Mouse (Mus musculus) neural tube, embryonic 13.5 days (tissue): ENCODE data around the gene Cpeb3. TPM values are rescaled to one million over a fixed set of nuclear protein-coding genes. Genes with fewer than 3 reads are reported as not detected.

Experiments used
- ATAC-seq: fragments of 200-750 bp; cut with Nextera tagmentation; 2 replicates; pipeline ENCODE4 v1.8.0; 2017; ENCODE audit warnings: low read depth, mild to moderate bottlenecking, moderate TSS enrichment, moderate library complexity
- H3K27ac ChIP-seq: fragments of 300-500 bp; sonication (generic); replicated peaks from 2 replicates; pipeline ENCODE4 v1.5.1; 2015; ENCODE audit warnings: moderate library complexity, mild to moderate bottlenecking, inconsistent platforms
- H3K27me3 ChIP-seq: fragments of 300-500 bp; sonication (generic); 2 replicates; pipeline ENCODE4 v1.6.1; 2015; ENCODE audit warnings: mild to moderate bottlenecking, inconsistent platforms
- H3K36me3 ChIP-seq: fragments of 300-500 bp; sonication (generic); 2 replicates; pipeline ENCODE4 v1.6.1; 2015; ENCODE audit warnings: mild to moderate bottlenecking, inconsistent platforms
- H3K4me1 ChIP-seq: fragments of 300-500 bp; sonication (generic); replicated peaks from 2 replicates; pipeline ENCODE4 v1.6.1; 2015; ENCODE audit warnings: inconsistent platforms
- H3K4me2 ChIP-seq: fragments of 300-500 bp; sonication (generic); 2 replicates; pipeline ENCODE4 v1.6.1; 2015; ENCODE audit warnings: inconsistent platforms, mild to moderate bottlenecking, moderate library complexity
- H3K4me3 ChIP-seq: fragments of 300-500 bp; sonication (generic); 2 replicates; pipeline ENCODE4 v1.5.1; 2015; ENCODE audit warnings: mild to moderate bottlenecking, inconsistent platforms
- H3K9ac ChIP-seq: fragments of 300-500 bp; sonication (generic); 2 replicates; pipeline ENCODE4 v1.6.1; 2015; ENCODE audit warnings: moderate library complexity, mild to moderate bottlenecking, inconsistent platforms
- H3K9me3 ChIP-seq: fragments of 300-500 bp; sonication (generic); 2 replicates; pipeline ENCODE4 v1.6.1; 2016; ENCODE audit warnings: inconsistent platforms
- WGBS: fragments of 180-500 bp; shearing (Covaris S2); methylation state at CpG from one replicate; pipeline ENCODE4 v1.1.7; 2015; 5-methylcytosine and 5-hydroxymethylcytosine counted together
- polyA plus RNA-seq: library from polyadenylated mRNA; unstranded; fragments of >200 nt; fragmentation: Nextera tagmentation; extraction: Ambion mirVana; gene quantifications from 2 replicates; pipeline ENCODE4 v1.2.1, GENCODE M21; 2015

Cpeb3 gene
- polyA plus RNA-seq, 1 experiment from 2014 or later = 11.2 TPM

- H3K4me2 ChIP-seq = no peak overlapping the region
- ATAC-seq = no peak
- H3K9ac ChIP-seq = no peak overlapping the region
- no peak overlapping the region for H3K27ac ChIP-seq
- no peaks in the 10 kb centered on the region for H3K27me3 ChIP-seq
- no peaks in the 10 kb centered on the region for H3K9me3 ChIP-seq
- no peaks in the 10 kb centered on the region for H3K4me1 ChIP-seq
- no peak overlapping the region for H3K4me3 ChIP-seq
- no peaks in the 10 kb centered on the region; the same call in 1 of the 2 replicates for H3K36me3 ChIP-seq
- WGBS = 91% methylated on average over 5 of the region's 5 CpGs
Measured at GRCm38 (mm10) chr19:37031446-37031845, 177.0 kb downstream of the Cpeb3 start.

GRCm38 (mm10) chr19:37029771-37030170 is 178.6 kb downstream of the Cpeb3 start:
- 75% methylated on average over 6 of the region's 6 CpGs for WGBS
- no peak overlapping the region for H3K4me2 ChIP-seq
- ATAC-seq = no peak

GRCm38 (mm10) chr19:37026408-37026807 is 182.0 kb downstream of the Cpeb3 start:
- no peak overlapping the region for H3K4me2 ChIP-seq
- 0 out of 2 replicates have a peak, but pooled peaks cover 3% of the 10 kb centered on the region for H3K4me1 ChIP-seq
- 0 out of 2 replicates have a peak, but pooled peaks cover 7% of the 10 kb centered on the region for H3K36me3 ChIP-seq
- no peak overlapping the region for H3K27ac ChIP-seq
- H3K9ac ChIP-seq = no peak overlapping the region
- H3K27me3 ChIP-seq = no peaks in the 10 kb centered on the region
- H3K4me3 ChIP-seq = no peak overlapping the region
- no peak for ATAC-seq
- WGBS = 79% methylated on average over 11 of the region's 11 CpGs
- no peaks in the 10 kb centered on the region for H3K9me3 ChIP-seq

More at GRCm38 (mm10) chr19:37029771-37030170, 178.6 kb downstream of the Cpeb3 start:
- Histone ChIP-seq H3K4me1 (no peaks in the 10 kb centered on the region), H3K9me3 (no peaks in the 10 kb centered on the region), H3K9ac (no peak overlapping the region), H3K27me3 (no peaks in the 10 kb centered on the region), H3K4me3 (no peak overlapping the region), H3K36me3 (peaks cover under 1% of the 10 kb centered on the region; the same call in 1 of the 2 replicates), H3K27ac (no peak overlapping the region)

DNA sequence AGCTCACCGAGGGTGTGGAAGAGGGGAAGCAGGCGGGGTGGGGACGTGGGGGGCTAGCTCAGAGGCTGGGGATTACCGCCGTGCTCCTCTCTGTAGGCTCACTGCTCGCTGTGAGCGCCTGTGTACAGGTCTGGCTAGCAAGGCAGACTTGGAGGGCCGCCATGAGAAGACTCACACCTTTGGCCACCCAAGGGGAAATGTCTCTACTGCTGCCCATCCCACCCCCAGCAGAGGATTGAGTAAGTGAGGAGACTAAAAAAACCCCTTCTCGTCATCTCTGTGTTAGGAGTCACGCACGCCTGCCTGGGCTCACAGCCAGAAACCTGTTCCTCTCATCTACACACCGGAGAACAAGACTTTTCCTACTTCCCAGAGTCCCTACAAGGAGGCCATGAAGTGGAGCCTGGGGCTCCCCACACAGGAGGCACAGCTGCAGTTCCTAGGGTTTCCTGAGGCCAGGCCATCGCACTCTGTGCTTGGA is 182.5 kb downstream of the Cpeb3 start:
- H3K36me3 ChIP-seq = 0 out of 2 replicates have a peak, but pooled peaks cover 7% of the 10 kb centered on the region
- WGBS = 79% methylated on average over 13 of the region's 13 CpGs
- H3K4me3 ChIP-seq = no peak overlapping the region
- H3K9me3 ChIP-seq = no peaks in the 10 kb centered on the region
- no peak overlapping the region for H3K27ac ChIP-seq
- ATAC-seq = no peak
- no peaks in the 10 kb centered on the region for H3K27me3 ChIP-seq
- no peak overlapping the region for H3K9ac ChIP-seq
- H3K4me2 ChIP-seq = no peak overlapping the region
- H3K4me1 ChIP-seq = 0 out of 2 replicates have a peak, but pooled peaks cover 3% of the 10 kb centered on the region

GRCm38 (mm10) chr19:37022146-37022545 is 186.3 kb downstream of the Cpeb3 start:
- H3K9ac ChIP-seq = no peak overlapping the region

DNA sequence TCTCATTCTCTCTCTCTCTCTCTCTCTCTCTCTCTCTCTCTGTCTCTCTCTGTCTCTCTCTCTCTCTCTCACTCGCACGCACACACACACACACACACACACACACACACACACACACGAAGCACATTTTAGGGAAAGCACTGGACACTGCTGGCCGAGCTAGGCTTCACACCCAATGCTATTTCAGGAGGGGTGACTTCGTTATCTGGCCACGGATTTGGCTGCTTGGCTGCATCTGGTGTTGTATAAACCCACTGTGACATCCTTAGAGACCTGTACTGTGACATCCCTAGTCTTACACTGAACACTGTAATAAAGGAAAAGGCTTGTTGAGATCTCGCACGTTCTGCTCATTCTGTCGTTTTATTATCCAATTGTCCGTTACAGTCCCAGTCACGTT is 187.4 kb downstream of the Cpeb3 start:
- Histone ChIP-seq H3K36me3 (0 out of 2 replicates have a peak, but pooled peaks cover 7% of the 10 kb centered on the region), H3K4me1 (peaks cover 11% of the 10 kb centered on the region; the same call in 1 of the 2 replicates), H3K27me3 (no peaks in the 10 kb centered on the region), H3K4me3 (no peak overlapping the region), H3K4me2 (no peak overlapping the region), H3K9ac (no peak overlapping the region), H3K9me3 (peaks cover 6% of the 10 kb centered on the region; the same call in 1 of the 2 replicates), H3K27ac (peak overlapping the region; percentile 52)
- WGBS = 76% methylated on average over 11 of the region's 11 CpGs
- peak; percentile 9; the same call in 1 of the 2 replicates for ATAC-seq

More at GRCm38 (mm10) chr19:37022146-37022545, 186.3 kb downstream of the Cpeb3 start:
- no peaks in the 10 kb centered on the region for H3K27me3 ChIP-seq
- 90% methylated on average over 5 of the region's 5 CpGs for WGBS
- ATAC-seq = no peak
- no peak overlapping the region for H3K4me3 ChIP-seq
- H3K36me3 ChIP-seq = 0 out of 2 replicates have a peak, but pooled peaks cover 7% of the 10 kb centered on the region
- no peaks in the 10 kb centered on the region for H3K9me3 ChIP-seq
- H3K4me2 ChIP-seq = no peak overlapping the region
- H3K4me1 ChIP-seq = peaks cover 11% of the 10 kb centered on the region; the same call in 1 of the 2 replicates
- no peak overlapping the region for H3K27ac ChIP-seq

DNA sequence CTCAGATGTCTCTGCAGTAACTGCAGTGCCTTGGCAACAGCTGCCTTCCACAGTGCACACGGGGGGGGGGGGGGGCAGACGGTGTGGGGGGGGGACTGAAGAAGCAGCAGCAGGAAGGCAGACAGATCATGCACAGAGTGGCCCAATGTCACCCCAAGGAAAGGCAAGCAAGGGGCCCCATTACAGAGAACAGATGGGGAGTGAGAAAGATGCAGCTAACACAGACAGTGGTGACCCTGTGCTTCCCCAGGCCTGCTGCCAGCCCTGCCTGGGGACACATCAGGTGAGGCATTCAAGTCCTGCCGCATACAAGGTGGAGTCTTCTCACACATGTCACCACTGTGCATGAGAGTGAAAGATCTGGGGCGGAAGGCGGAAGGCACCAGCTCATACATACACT is 187.9 kb downstream of the Cpeb3 start:
- ATAC-seq = peak; percentile 12; the same call in 1 of the 2 replicates
- Histone ChIP-seq H3K36me3 (0 out of 2 replicates have a peak, but pooled peaks cover 7% of the 10 kb centered on the region), H3K9me3 (peaks cover 6% of the 10 kb centered on the region; the same call in 1 of the 2 replicates), H3K9ac (no peak overlapping the region), H3K4me3 (no peak overlapping the region), H3K27me3 (no peaks in the 10 kb centered on the region), H3K4me1 (peaks cover 11% of the 10 kb centered on the region; the same call in 1 of the 2 replicates), H3K4me2 (no peak overlapping the region), H3K27ac (peak overlapping the region; percentile 52)
- WGBS = 61% methylated on average over 5 of the region's 5 CpGs

- peak overlapping the region; percentile 35 for H3K4me3 ChIP-seq
- no peak overlapping the region for H3K9ac ChIP-seq
- H3K36me3 ChIP-seq = peaks cover 9% of the 10 kb centered on the region
- H3K4me2 ChIP-seq = peak overlapping the region; percentile 55
- 55% methylated on average over 5 of the region's 5 CpGs for WGBS
- peaks cover 6% of the 10 kb centered on the region; the same call in 1 of the 2 replicates for H3K9me3 ChIP-seq
- H3K4me1 ChIP-seq = peaks cover 11% of the 10 kb centered on the region; the same call in 1 of the 2 replicates
- no peak for ATAC-seq
- H3K27me3 ChIP-seq = no peaks in the 10 kb centered on the region
- no peak overlapping the region for H3K27ac ChIP-seq
Measured at GRCm38 (mm10) chr19:37018931-37019330, 189.5 kb downstream of the Cpeb3 start.

DNA sequence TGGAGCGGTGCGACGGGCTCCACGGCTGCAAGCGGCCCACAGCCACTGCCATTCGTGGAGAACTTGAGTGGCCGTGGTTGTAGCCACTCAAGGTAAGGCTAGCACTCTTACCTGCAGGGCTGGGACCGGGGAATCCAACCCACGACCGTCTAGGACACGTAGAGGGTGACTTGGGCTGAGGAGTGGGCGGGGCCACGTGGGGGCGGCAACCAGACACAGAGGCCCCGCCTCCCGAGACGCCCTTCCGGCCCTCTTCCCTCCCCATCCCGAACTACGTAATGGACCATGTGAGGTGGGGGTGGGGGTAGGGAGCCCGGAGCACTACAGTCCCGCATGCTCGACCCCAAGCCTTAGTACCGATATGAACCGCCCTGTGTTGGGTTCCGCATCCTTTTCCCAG is 190.0 kb downstream of the Cpeb3 start:
- no peak overlapping the region for H3K27ac ChIP-seq
- H3K36me3 ChIP-seq = peaks cover 15% of the 10 kb centered on the region

GRCm38 (mm10) chr19:37016890-37017289 is 191.5 kb downstream of the Cpeb3 start:
- Histone ChIP-seq H3K4me1 (peaks cover 7% of the 10 kb centered on the region; the same call in 1 of the 2 replicates), H3K9me3 (peaks cover 6% of the 10 kb centered on the region; the same call in 1 of the 2 replicates), H3K9ac (no peak overlapping the region), H3K4me3 (no peak overlapping the region), H3K4me2 (no peak overlapping the region), H3K27me3 (no peaks in the 10 kb centered on the region), H3K27ac (no peak overlapping the region), H3K36me3 (peaks cover 29% of the 10 kb centered on the region)
- 96% methylated on average over 6 of the region's 6 CpGs for WGBS
- ATAC-seq = no peak

More for the DNA sequence above, 190.0 kb downstream of the Cpeb3 start:
- Histone ChIP-seq H3K27me3 (no peaks in the 10 kb centered on the region), H3K4me1 (peaks cover 11% of the 10 kb centered on the region; the same call in 1 of the 2 replicates), H3K4me3 (peak overlapping the region; percentile 35), H3K4me2 (peak overlapping the region; percentile 55), H3K9ac (no peak overlapping the region), H3K9me3 (peaks cover 6% of the 10 kb centered on the region; the same call in 1 of the 2 replicates)
- peak; percentile 89 for ATAC-seq
- 7% methylated on average over 26 of the region's 26 CpGs for WGBS

DNA sequence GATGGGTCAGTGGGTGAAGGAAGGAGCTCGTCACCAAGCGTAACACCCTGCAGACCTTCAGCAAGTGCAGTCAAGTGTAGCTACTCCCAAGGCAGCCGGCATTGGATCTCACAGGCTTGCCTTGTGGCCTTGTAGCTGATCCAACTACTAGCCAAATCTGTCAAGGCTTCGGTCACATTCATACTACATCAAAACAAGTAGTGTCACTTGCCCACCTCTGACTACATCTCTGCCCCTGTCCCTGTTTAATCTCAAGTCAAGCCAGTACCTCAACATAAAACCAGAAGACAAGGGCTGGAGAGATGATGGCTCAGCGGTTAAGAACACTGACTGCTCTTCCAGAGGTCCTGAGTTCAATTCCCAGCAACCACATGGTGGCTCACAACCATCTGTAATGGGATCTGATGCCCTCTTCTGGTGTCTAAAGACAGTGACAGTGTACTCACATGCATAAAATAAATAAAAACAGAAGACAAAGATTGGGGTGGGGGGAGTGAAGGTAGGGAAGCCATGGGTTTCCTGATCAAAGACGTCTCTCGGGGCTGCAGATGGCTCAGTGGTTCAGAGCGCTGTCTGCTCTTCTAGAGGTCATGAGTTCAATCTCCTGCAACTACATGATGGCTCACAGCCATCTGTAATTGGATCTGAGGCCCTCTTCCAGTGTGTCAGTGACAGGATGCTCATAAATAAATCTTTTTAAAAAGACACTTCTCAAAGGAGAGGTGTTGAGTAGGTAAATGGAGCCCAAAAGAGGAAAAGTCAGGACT is 194.0 kb downstream of the Cpeb3 start:
- no peak overlapping the region for H3K9ac ChIP-seq
- no peak for ATAC-seq
- WGBS = 86% methylated on average over 8 of the region's 8 CpGs
- no peaks in the 10 kb centered on the region for H3K27me3 ChIP-seq
- H3K27ac ChIP-seq = no peak overlapping the region
- peaks cover 6% of the 10 kb centered on the region; the same call in 1 of the 2 replicates for H3K9me3 ChIP-seq
- H3K4me1 ChIP-seq = 0 out of 2 replicates have a peak, but pooled peaks cover 7% of the 10 kb centered on the region
- H3K4me3 ChIP-seq = no peak overlapping the region
- H3K4me2 ChIP-seq = no peak overlapping the region
- H3K36me3 ChIP-seq = peaks cover 52% of the 10 kb centered on the region

DNA sequence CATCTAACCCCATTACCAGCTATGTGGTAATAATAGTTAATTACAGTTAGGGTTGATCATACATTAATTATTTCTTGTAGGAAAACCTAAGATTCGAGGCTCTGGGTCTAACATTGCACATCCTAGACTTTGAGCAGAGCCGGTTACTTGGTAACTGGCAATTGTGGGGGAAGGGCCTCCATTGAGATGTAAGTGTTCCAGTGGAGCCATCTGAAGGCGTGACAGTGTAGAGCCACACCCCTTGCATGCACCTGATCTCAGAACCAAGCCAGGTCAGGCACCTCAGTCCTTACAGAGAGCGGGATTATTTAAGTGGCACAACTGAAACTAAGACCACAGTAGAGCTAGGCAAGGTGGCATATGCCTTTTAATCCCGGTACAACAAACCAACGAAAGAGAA is 194.9 kb downstream of the Cpeb3 start:
- 96% methylated on average over 6 of the region's 6 CpGs for WGBS
- Histone ChIP-seq H3K4me1 (0 out of 2 replicates have a peak, but pooled peaks cover 3% of the 10 kb centered on the region), H3K27me3 (no peaks in the 10 kb centered on the region), H3K4me2 (no peak overlapping the region), H3K27ac (no peak overlapping the region), H3K4me3 (no peak overlapping the region), H3K9me3 (peaks cover 6% of the 10 kb centered on the region; the same call in 1 of the 2 replicates), H3K9ac (no peak overlapping the region), H3K36me3 (peaks cover 60% of the 10 kb centered on the region)
- ATAC-seq = no peak
